Mouse (Mus musculus) heart, embryonic 16.5 days (tissue): Measurements from ENCODE around the gene Gm884. TPM values are rescaled to one million over a fixed set of nuclear protein-coding genes. Genes with fewer than 3 reads are reported as not detected.

Experiments
- ATAC-seq: fragments of 200-750 bp; cut with Nextera tagmentation; replicated peaks from 2 replicates; pipeline ENCODE4 v1.8.0; 2017; ENCODE audit warnings: moderate number of reproducible peaks; ENCODE audit not compliant: insufficient read depth, low FRiP score; ENCODE audit errors: extremely low read depth
- H3K27ac ChIP-seq: fragments of 300-500 bp; sonication (generic); 2 replicates; pipeline ENCODE4 v1.5.1; 2014; ENCODE audit warnings: mild to moderate bottlenecking, low read length, control low read depth, moderate library complexity
- H3K27me3 ChIP-seq: fragments of 300-500 bp; sonication (generic); 2 replicates; pipeline ENCODE4 v1.6.1; 2014; ENCODE audit warnings: low read length, mixed read lengths; ENCODE audit not compliant: control insufficient read depth, insufficient read depth
- H3K36me3 ChIP-seq: fragments of 300-500 bp; sonication (generic); 2 replicates; pipeline ENCODE4 v1.6.1; 2014; ENCODE audit not compliant: control insufficient read depth, insufficient read depth
- H3K4me1 ChIP-seq: fragments of 300-500 bp; sonication (generic); 2 replicates; pipeline ENCODE4 v1.6.1; 2014; ENCODE audit warnings: low read length, mixed read lengths; ENCODE audit not compliant: control insufficient read depth, insufficient read depth
- H3K4me2 ChIP-seq: fragments of 300-500 bp; sonication (generic); 2 replicates; pipeline ENCODE4 v1.6.1; 2014; ENCODE audit warnings: low read depth, mild to moderate bottlenecking, control low read depth, low read length
- H3K4me3 ChIP-seq: fragments of 300-500 bp; sonication (generic); 2 replicates; pipeline ENCODE4 v1.5.1; 2014; ENCODE audit warnings: mild to moderate bottlenecking, control low read depth, low read length
- H3K9ac ChIP-seq: fragments of 300-500 bp; sonication (generic); 2 replicates; pipeline ENCODE4 v1.6.1; 2014; ENCODE audit warnings: low read length, control low read depth
- H3K9me3 ChIP-seq: fragments of 300-500 bp; sonication (generic); replicated peaks from 2 replicates; pipeline ENCODE4 v1.6.1; 2016; ENCODE audit warnings: low read length; ENCODE audit not compliant: control insufficient read depth
- WGBS: fragments of 180-500 bp; shearing (Covaris S2); extraction: QIAGEN DNeasy Blood & Tissue Kit; methylation state at CpG from one replicate; pipeline ENCODE4 v1.1.7; 2014; 5-methylcytosine and 5-hydroxymethylcytosine counted together
- polyA plus RNA-seq: library from polyadenylated mRNA; unstranded; fragments of >200 nt; fragmentation: Nextera tagmentation; extraction: Ambion mirVana; gene quantifications from 2 replicates; pipeline ENCODE4 v1.2.1, GENCODE M21; 2015

Gm884 gene
- not detected in 2 replicates for polyA plus RNA-seq

DNA sequence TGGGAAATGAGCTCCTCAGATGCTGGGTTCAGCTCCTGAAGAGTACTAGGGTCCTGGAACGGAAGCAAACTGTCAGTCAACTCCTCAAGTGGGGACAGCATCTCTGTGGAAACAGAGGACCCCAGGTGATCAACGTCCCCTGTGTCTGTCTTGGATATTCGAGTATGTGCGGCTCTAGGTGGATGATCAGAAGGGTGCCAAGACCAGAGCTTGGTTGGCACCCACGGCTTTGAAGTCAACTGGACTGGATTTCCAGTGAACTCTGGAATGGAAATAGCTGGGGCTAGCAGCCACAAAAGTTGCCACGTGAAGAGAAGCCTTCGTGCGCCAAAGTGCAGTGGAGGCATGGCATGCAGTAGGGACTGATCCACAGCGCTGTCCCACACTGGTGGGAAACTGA lies at the start of gene Gm884:
Gene Gm884 (minus strand): TSS at position 101 of the 400 bp plus-strand sequence.
- 75% methylated on average over 9 of the region's 9 CpGs for WGBS

DNA sequence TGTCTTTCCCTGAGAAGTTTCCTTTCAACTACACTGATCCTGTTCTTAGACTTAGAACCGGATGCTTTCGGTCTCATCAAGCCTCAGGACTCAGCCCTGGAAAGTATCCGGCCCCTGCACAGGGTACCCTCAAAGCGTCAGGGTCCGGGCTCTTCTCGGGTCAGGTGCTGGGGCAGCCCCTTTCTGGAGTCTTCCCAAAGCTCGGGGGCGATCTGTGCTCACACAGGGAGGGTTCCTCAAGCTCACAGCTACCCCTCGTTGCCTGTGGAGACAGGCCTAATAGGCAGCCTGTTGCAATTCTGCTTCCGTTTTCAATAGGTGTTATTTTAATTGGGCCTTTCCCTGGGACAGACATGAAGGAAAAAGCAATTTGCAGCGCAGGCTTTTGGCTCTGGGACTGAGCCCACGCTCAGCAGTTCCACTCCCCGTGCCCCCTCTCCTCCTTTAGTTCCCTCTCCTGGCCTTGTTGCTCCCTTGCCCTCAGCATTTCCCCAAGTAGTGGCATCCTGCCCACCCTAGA lies 46.0 kb upstream of the Gm884 start:
- no peak overlapping the region for H3K4me3 ChIP-seq
- no peaks in the 10 kb centered on the region for H3K9me3 ChIP-seq
- no peak overlapping the region for H3K27ac ChIP-seq
- H3K4me1 ChIP-seq: no peaks in the 10 kb centered on the region
- WGBS: 63% methylated on average over 13 of the region's 13 CpGs
- no peaks in the 10 kb centered on the region for H3K36me3 ChIP-seq
- no peak overlapping the region for H3K9ac ChIP-seq
- no peaks in the 10 kb centered on the region for H3K27me3 ChIP-seq
- H3K4me2 ChIP-seq: no peak overlapping the region
- no peak for ATAC-seq

More for the DNA sequence above, at the start of gene Gm884:
- no peaks in the 10 kb centered on the region for H3K9me3 ChIP-seq
- H3K9ac ChIP-seq: no peak within 1 kb of the TSS
- no peak within 1 kb of the TSS for H3K27ac ChIP-seq
- no peak within 1 kb of the TSS for H3K4me2 ChIP-seq
- no peaks in the 10 kb centered on the region for H3K27me3 ChIP-seq
- H3K36me3 ChIP-seq: no peaks in the 10 kb centered on the region
- no peaks in the 10 kb centered on the region for H3K4me1 ChIP-seq
- no peak within 1 kb of the TSS for H3K4me3 ChIP-seq
- no peak for ATAC-seq

DNA sequence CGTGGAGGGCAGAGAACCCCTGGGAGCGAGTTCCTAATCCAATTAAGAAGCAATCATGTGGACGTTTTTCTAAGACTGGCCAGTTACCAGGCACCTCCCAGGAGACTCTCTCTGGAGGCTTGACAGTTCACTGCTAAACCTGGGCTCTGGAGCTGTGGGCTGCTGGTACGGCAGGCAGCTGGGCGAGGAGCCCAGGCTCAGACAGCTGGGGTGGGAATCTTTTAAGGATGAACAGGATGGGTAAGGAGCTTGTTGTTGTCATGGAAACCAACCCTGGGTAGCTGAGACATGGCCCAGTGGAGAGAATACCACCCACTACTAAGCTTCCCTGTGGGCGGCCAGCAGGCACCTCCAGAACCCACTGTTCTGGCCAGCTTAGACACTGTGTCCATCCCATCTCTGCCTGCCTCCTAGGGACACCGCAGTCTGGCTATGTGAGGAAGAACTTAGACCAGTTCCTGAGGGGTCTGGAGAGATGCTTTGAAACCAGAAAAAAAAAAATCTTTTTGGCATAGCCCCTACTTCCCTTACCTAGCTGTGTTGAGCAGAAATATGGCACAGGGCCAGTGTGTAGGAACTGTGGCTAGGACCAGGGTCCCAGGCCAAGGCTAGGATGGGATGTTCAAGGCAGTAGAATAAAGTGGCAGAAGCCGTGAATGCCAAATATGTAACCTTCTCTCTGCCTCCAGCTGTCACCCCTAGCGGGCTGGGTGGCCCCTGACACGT lies 45.4 kb upstream of the Gm884 start:
- Histone ChIP-seq H3K9ac (no peak overlapping the region), H3K27ac (no peak overlapping the region), H3K36me3 (no peaks in the 10 kb centered on the region), H3K4me3 (no peak overlapping the region), H3K4me1 (no peaks in the 10 kb centered on the region), H3K27me3 (no peaks in the 10 kb centered on the region), H3K9me3 (no peaks in the 10 kb centered on the region), H3K4me2 (no peak overlapping the region)
- WGBS: 35% methylated on average over 10 of the region's 10 CpGs
- no peak for ATAC-seq

DNA sequence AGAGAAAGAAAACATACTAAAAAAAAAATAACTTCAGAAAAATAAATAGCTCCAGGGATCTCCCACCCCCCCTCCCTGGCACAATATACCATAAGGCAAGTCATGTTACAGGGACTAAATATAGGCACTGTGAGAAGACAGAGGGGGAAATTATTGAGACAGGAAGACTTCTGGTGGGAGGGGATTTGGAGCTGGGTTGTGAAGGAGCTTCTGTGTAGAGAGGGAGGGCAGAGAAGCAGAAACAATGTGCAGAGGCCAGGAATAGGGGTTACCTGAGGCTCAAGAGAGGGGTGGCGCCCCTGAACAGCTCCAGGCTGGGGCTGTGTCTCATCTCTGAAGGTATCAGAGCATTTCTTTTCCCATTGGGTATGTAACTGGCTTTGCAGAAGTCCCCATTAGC lies 44.8 kb upstream of the Gm884 start:
- Histone ChIP-seq H3K9ac (no peak overlapping the region), H3K4me2 (no peak overlapping the region), H3K4me1 (no peaks in the 10 kb centered on the region), H3K36me3 (no peaks in the 10 kb centered on the region), H3K27me3 (no peaks in the 10 kb centered on the region), H3K27ac (no peak overlapping the region), H3K4me3 (no peak overlapping the region), H3K9me3 (no peaks in the 10 kb centered on the region)
- WGBS: 39% methylated on average over 1 of the region's 1 CpGs
- ATAC-seq: no peak

DNA sequence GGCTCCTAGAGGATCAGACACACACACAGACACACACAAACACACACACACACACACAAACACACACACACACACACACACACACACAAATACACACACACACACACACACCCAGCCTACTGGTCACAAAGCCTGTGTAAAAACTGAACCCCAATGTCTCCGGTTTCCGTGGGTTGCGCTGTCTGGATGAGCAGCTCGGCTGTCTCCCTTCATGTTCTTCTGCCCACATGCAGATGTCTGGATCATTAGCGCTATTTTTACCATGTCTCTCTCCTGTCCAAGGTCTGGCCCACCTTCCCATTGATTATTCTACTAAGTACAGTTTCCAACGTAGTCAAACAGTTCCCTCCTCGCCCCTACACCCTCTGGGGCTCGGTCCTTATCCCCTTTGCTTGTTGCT lies 42.2 kb upstream of the Gm884 start:
- 79% methylated on average over 8 of the region's 8 CpGs for WGBS
- Histone ChIP-seq H3K9me3 (no peaks in the 10 kb centered on the region), H3K4me1 (no peaks in the 10 kb centered on the region), H3K4me3 (no peak overlapping the region), H3K36me3 (no peaks in the 10 kb centered on the region), H3K27me3 (no peaks in the 10 kb centered on the region), H3K27ac (no peak overlapping the region), H3K4me2 (no peak overlapping the region), H3K9ac (no peak overlapping the region)
- no peak for ATAC-seq

DNA sequence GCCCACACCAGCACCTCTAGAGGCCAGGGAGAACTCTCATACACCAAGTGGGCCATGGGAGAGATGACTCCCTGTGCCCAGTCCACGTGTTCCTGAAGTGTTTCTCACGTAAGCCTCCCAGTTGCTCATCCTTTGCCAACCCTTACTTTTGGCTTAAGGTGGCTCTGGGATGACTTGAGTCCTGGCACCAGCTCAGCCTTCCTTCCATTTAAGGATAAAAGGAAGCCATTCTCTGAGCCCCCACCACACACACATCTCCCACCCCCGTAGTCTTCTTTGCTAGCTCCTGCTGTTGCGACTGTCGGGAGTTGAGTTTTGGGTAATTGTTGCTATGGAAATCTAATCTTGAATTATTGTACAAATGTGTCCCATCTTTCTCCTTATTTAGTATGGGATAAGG lies 41.6 kb upstream of the Gm884 start:
- Histone ChIP-seq H3K27me3 (no peaks in the 10 kb centered on the region), H3K4me3 (no peak overlapping the region), H3K27ac (no peak overlapping the region), H3K4me2 (no peak overlapping the region), H3K9ac (no peak overlapping the region), H3K4me1 (no peaks in the 10 kb centered on the region), H3K36me3 (no peaks in the 10 kb centered on the region), H3K9me3 (no peaks in the 10 kb centered on the region)
- WGBS: 58% methylated on average over 5 of the region's 5 CpGs
- no peak for ATAC-seq

DNA sequence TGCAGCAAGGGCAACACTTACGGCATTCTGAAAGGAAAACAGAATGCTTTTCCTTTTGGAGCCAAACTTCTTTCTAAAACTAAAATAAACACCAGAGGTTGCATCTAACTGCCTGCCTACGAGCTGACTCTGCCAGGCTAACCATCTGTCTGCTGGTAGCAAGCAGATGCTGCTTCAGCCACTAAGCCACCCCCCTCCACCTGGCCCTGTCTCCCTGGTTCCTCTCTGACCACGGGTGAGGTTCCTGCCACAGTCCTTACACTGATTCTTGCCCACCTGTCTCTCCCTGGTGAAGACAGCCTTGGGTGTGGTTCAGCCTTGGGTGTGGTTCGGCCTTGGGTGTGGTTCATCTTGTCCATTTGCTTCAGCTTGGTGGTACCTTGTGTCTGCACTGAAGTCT lies 40.9 kb upstream of the Gm884 start:
- Histone ChIP-seq H3K4me2 (no peak overlapping the region), H3K4me3 (no peak overlapping the region), H3K4me1 (no peaks in the 10 kb centered on the region), H3K27me3 (no peaks in the 10 kb centered on the region), H3K36me3 (no peaks in the 10 kb centered on the region), H3K27ac (no peak overlapping the region), H3K9ac (no peak overlapping the region), H3K9me3 (no peaks in the 10 kb centered on the region)
- WGBS: 59% methylated on average over 4 of the region's 4 CpGs
- no peak for ATAC-seq

DNA sequence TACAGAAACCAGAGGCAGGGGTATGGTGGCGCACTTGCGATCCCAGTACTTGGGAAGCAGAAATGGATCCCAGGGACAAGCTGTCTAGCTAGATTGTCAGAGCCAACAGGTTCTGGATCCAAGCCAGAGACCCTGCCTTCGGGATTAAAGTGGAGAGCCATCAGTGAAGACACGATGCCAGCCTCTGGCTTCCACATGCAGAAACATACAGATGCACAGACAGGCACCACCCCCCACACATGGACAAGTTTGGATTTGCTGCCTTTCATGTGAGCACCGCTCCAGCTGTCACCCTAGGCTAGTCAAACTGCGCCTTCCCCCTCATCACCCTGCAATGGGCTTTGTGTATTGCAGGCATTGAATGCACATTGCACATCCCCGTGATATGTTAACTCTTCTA lies 37.2 kb upstream of the Gm884 start:
- no peak overlapping the region for H3K4me3 ChIP-seq
- peaks cover 21% of the 10 kb centered on the region for H3K27me3 ChIP-seq
- H3K4me1 ChIP-seq: no peaks in the 10 kb centered on the region
- H3K9me3 ChIP-seq: no peaks in the 10 kb centered on the region
- H3K27ac ChIP-seq: no peak overlapping the region
- ATAC-seq: no peak
- H3K9ac ChIP-seq: no peak overlapping the region
- 79% methylated on average over 7 of the region's 7 CpGs for WGBS
- H3K4me2 ChIP-seq: no peak overlapping the region
- no peaks in the 10 kb centered on the region for H3K36me3 ChIP-seq

DNA sequence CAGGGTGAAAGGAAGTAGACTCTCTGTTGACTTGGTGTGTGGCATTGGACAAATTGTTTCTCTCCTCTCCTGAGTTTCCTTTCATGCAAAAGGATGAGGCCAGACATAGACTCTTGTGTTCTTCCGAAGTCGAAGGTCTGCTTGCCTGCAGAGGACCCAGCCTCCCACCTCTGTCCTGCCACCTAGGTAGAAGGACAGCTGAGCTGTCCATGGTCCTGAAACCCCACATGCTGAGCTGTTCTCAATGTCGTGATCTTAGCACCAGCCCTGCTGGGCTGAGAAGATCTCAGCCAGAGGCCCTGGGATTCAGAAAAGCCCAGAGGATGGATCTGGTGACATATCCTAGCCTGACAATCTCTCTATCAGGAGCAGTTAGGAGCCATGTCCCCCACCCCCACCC lies 35.6 kb upstream of the Gm884 start:
- Histone ChIP-seq H3K9me3 (no peaks in the 10 kb centered on the region), H3K9ac (no peak overlapping the region), H3K4me3 (no peak overlapping the region), H3K27ac (no peak overlapping the region), H3K4me1 (no peaks in the 10 kb centered on the region), H3K27me3 (peaks cover 38% of the 10 kb centered on the region), H3K36me3 (no peaks in the 10 kb centered on the region), H3K4me2 (no peak overlapping the region)
- 9% methylated on average over 3 of the region's 3 CpGs for WGBS
- ATAC-seq: no peak
